Mouse (Mus musculus): ENCODE data around the gene P4ha1. TPM values are rescaled to one million over a fixed set of nuclear protein-coding genes. Genes with fewer than 3 reads are reported as not detected.

Gene P4ha1
- 8.8 and 18.6 TPM in 2 replicates for polyA plus RNA-seq (2012; rRNA removed; ENCODE audit: low replicate concordance)

GRCm38 (mm10) chr10:59323100-59323487 is at the start of gene P4ha1:
Gene P4ha1 (plus strand): TSS chr10:59323296.

GRCm38 (mm10) chr10:59395461-59395860 is 72.4 kb downstream of the P4ha1 start, which contains the start of gene Gm10273:
Gene Gm10273 (plus strand): TSS chr10:59395632.

GRCm38 (mm10) chr10:59402899-59403792 is 80.0 kb downstream of the P4ha1 start, which contains the start of gene Pla2g12b:
Gene Pla2g12b (plus strand): TSS chr10:59403660.

Other genes starting within 250 kb of the P4ha1 start
- gene Sept10, start 101.4 kb upstream of the P4ha1 start, polyA plus RNA-seq (2012; rRNA removed; ENCODE audit: low replicate concordance): 6.7 and 13.1 TPM in 2 replicates
- 9.8 and 13.0 TPM in 2 replicates for gene Sowahc, start 101.3 kb upstream of the P4ha1 start, polyA plus RNA-seq (2012; rRNA removed; ENCODE audit: low replicate concordance)
- gene Gm10273, start 72.3 kb downstream of the P4ha1 start, polyA plus RNA-seq (2012; rRNA removed; ENCODE audit: low replicate concordance): 4.4 and 37.2 TPM in 2 replicates
- not detected in 2 replicates for gene Pla2g12b, start 80.4 kb downstream of the P4ha1 start, polyA plus RNA-seq (2012; rRNA removed; ENCODE audit: low replicate concordance)
- gene Oit3, start 118.5 kb downstream of the P4ha1 start, polyA plus RNA-seq (2012; rRNA removed; ENCODE audit: low replicate concordance): 0.14 and 0.80 TPM in 2 replicates

All from mammary gland, adult 2 months (tissue).